Mouse (Mus musculus) MEL (cell line): ENCODE results near the gene Cpeb2. TPM values are rescaled to one million over a fixed set of nuclear protein-coding genes. Genes with fewer than 3 reads are reported as not detected.

Experiments used
- DNase-seq: peaks from one replicate; pipeline ENCODE4 v3.0.0; 2011; ENCODE audit warnings: low read depth, low spot score
- H3K27ac ChIP-seq: 2 replicates; pipeline ENCODE4 v1.5.1; 2012; ENCODE audit warnings: low read depth, mild to moderate bottlenecking, control low read depth, low read length, moderate library complexity; ENCODE audit not compliant: control insufficient read depth
- H3K27me3 ChIP-seq, 2 experiments: fragments of 150-350 bp in 1 of 2; sonication (generic) in 1 of 2; 2 replicates each; pipeline ENCODE4 v1.6.1; 2012; ENCODE audit warnings: low read length in 2 of 2, mild to moderate bottlenecking in 2 of 2, improper control_type of control experiment in 1 of 2, moderate library complexity in 1 of 2; ENCODE audit not compliant: insufficient read depth in 2 of 2, control insufficient read depth in 1 of 2
- H3K36me3 ChIP-seq, 2 experiments: 2 replicates each; pipeline ENCODE4 v1.6.1; 2012 to 2014; ENCODE audit warnings: low read length in 2 of 2, improper control_type of control experiment in 1 of 2, inconsistent platforms in 1 of 2, mild to moderate bottlenecking in 1 of 2; ENCODE audit not compliant: insufficient read depth in 2 of 2, control insufficient read depth in 1 of 2
- H3K4me1 ChIP-seq, 2 experiments: fragments of 150-350 bp in 1 of 2; sonication (generic) in 1 of 2; 2 replicates each; pipeline ENCODE4 v1.6.1; 2012; ENCODE audit warnings: low read length in 2 of 2, improper control_type of control experiment in 1 of 2, mild to moderate bottlenecking in 1 of 2; ENCODE audit not compliant: insufficient read depth in 2 of 2, control insufficient read depth in 1 of 2
- H3K4me3 ChIP-seq, 2 experiments: fragments of 150-350 bp in 1 of 2; sonication (generic) in 1 of 2; 2 replicates each; pipeline ENCODE4 v1.5.1; 2012; ENCODE audit warnings: low read depth in 2 of 2, low read length in 2 of 2, mild to moderate bottlenecking in 2 of 2, moderate library complexity in 2 of 2, control low read depth in 1 of 2, improper control_type of control experiment in 1 of 2; ENCODE audit not compliant: control insufficient read depth in 1 of 2, insufficient read depth in 1 of 2
- H3K79me2 ChIP-seq: 2 replicates; pipeline ENCODE4 v1.6.1; 2012; ENCODE audit warnings: mild to moderate bottlenecking, low read length, moderate library complexity; ENCODE audit not compliant: control insufficient read depth, poor library complexity, insufficient read depth
- H3K9ac ChIP-seq: 2 replicates; pipeline ENCODE4 v1.6.1; 2012; ENCODE audit warnings: low read depth, mild to moderate bottlenecking, control low read depth, low read length, moderate library complexity; ENCODE audit not compliant: control insufficient read depth, poor library complexity, severe bottlenecking
- H3K9me3 ChIP-seq: fragments of 150-350 bp; sonication (generic); replicated peaks from 2 replicates; pipeline ENCODE4 v1.6.1; 2012; ENCODE audit warnings: mild to moderate bottlenecking, low read length, improper control_type of control experiment, moderate library complexity; ENCODE audit not compliant: insufficient read depth
- CHD1 ChIP-seq: IDR thresholded peaks from 2 replicates; pipeline ENCODE4 v1.6.1; 2012; ENCODE audit warnings: low read depth, mild to moderate bottlenecking, inconsistent platforms, low read length, improper control_type of control experiment
- CHD2 ChIP-seq: IDR thresholded peaks from 2 replicates; pipeline ENCODE4 v1.6.1; 2011; ENCODE audit warnings: low read length, improper control_type of control experiment
- CTCF ChIP-seq, 3 experiments: IDR thresholded peaks in 2 of 3; conservative IDR thresholded peaks in 1 of 3; 2 replicates each; pipeline ENCODE4 v1.5.1; 2011 to 2012; ENCODE audit warnings: low read length in 3 of 3, low read depth in 2 of 3, mild to moderate bottlenecking in 2 of 3, improper control_type of control experiment in 1 of 3, inconsistent platforms in 1 of 3, mixed read lengths in 1 of 3, moderate library complexity in 1 of 3; ENCODE audit not compliant: control insufficient read depth in 1 of 3, insufficient read depth in 1 of 3, poor library complexity in 1 of 3, severe bottlenecking in 1 of 3
- ELF1 ChIP-seq: IDR thresholded peaks from 2 replicates; pipeline ENCODE4 v1.6.1; 2014; ENCODE audit warnings: low read depth, mild to moderate bottlenecking, inconsistent platforms, low read length, improper control_type of control experiment, moderate library complexity
- GABPA ChIP-seq: IDR thresholded peaks from 2 replicates; pipeline ENCODE4 v1.6.1; 2012; ENCODE audit warnings: low read depth, mild to moderate bottlenecking, inconsistent platforms, low read length, improper control_type of control experiment, moderate library complexity
- HCFC1 ChIP-seq: IDR thresholded peaks from 2 replicates; pipeline ENCODE4 v1.6.1; 2012; ENCODE audit warnings: low read depth, mild to moderate bottlenecking, inconsistent platforms, low read length, improper control_type of control experiment, moderate library complexity
- KAT2A ChIP-seq: conservative IDR thresholded peaks from 2 replicates; pipeline ENCODE4 v1.6.1; 2012; ENCODE audit warnings: low read depth, low read length, improper control_type of control experiment, inconsistent platforms
- MAFK ChIP-seq: IDR thresholded peaks from 2 replicates; pipeline ENCODE4 v1.6.1; 2011; ENCODE audit warnings: low read depth, mild to moderate bottlenecking, low read length, improper control_type of control experiment, borderline replicate concordance
- MAZ ChIP-seq: IDR thresholded peaks from 2 replicates; pipeline ENCODE4 v1.6.1; 2012; ENCODE audit warnings: low read depth, mild to moderate bottlenecking, inconsistent platforms, low read length, improper control_type of control experiment
- MEF2A ChIP-seq: IDR thresholded peaks from 2 replicates; pipeline ENCODE4 v1.6.1; 2014; ENCODE audit warnings: low read depth, mild to moderate bottlenecking, inconsistent platforms, low read length, improper control_type of control experiment; ENCODE audit not compliant: poor library complexity, insufficient replicate concordance, severe bottlenecking; ENCODE audit errors: extremely low read depth
- NELFE ChIP-seq: IDR thresholded peaks from 2 replicates; pipeline ENCODE4 v1.6.1; 2011; ENCODE audit warnings: low read depth, low read length, improper control_type of control experiment
- RAD21 ChIP-seq: IDR thresholded peaks from 2 replicates; pipeline ENCODE4 v1.6.1; 2011; ENCODE audit warnings: mild to moderate bottlenecking, low read depth, low read length, improper control_type of control experiment
- SIN3A ChIP-seq: IDR thresholded peaks from 2 replicates; pipeline ENCODE4 v1.6.1; 2012; ENCODE audit warnings: low read length, improper control_type of control experiment, inconsistent platforms
- TBP ChIP-seq: IDR thresholded peaks from 2 replicates; pipeline ENCODE4 v1.8.0; 2011; ENCODE audit warnings: low read depth, low read length, improper control_type of control experiment
- TCF12 ChIP-seq: IDR thresholded peaks from 2 replicates; pipeline ENCODE4 v1.6.1; 2014; ENCODE audit warnings: low read depth, mild to moderate bottlenecking, inconsistent platforms, low read length, improper control_type of control experiment, moderate library complexity
- ZC3H11A ChIP-seq: IDR thresholded peaks from 2 replicates; pipeline ENCODE4 v1.6.1; 2012; ENCODE audit warnings: low read depth, mild to moderate bottlenecking, inconsistent platforms, low read length, improper control_type of control experiment
- ZKSCAN1 ChIP-seq: IDR thresholded peaks from 2 replicates; pipeline ENCODE4 v1.6.1; 2012; ENCODE audit warnings: low read depth, mild to moderate bottlenecking, inconsistent platforms, low read length, improper control_type of control experiment, moderate library complexity
- polyA plus RNA-seq, 2 experiments: library from polyadenylated mRNA; stranded (reverse) in 1 of 2; unstranded in 1 of 2; fragments of >175 nt in 1 of 2; fragments of >200 nt in 1 of 2; gene quantifications; 2 replicates each; pipeline versions ENCODE4 v1.2.1 to v1.2.4; 2012; ENCODE audit warnings: low replicate concordance in 2 of 2, low read depth in 1 of 2; ENCODE audit not compliant: insufficient read length in 2 of 2, insufficient read depth in 1 of 2, missing spikeins in 1 of 2
- total RNA-seq: library from RNA; depleted of rRNA; stranded (reverse); fragments of 300-350 nt; gene quantifications from 2 replicates; pipeline ENCODE4 v1.2.3, GENCODE M21; 2012

Gene Cpeb2
- total and polyA plus RNA-seq, 3 experiments: 0.69 to 2.0 TPM; not detected in 1

- Histone ChIP-seq H3K9ac (no peak overlapping the region), H3K79me2 (no peaks in the 10 kb centered on the region), H3K27ac (no peak overlapping the region), H3K4me3 (no peak overlapping the region), H3K9me3 (no peaks in the 10 kb centered on the region), H3K36me3 (no peaks in the 10 kb centered on the region; a peak in 1 of 4 replicates), H3K4me1 (peaks cover 0 to 6% of the 10 kb centered on the region in 2 experiments; a peak in 2 of 4 replicates), H3K27me3 (peaks cover 0 to 2% of the 10 kb centered on the region in 2 experiments; a peak in 1 of 4 replicates)
- no peak for DNase-seq
- TF ChIP-seq KAT2A: no peak
- no peak for TF ChIP-seq GABPA
- no peak for TF ChIP-seq CTCF (IDR thresholded peaks at IDR 0.05 in 2 of 3, conservative IDR thresholded peaks at IDR 0.05 in 1 of 3; ENCODE audit: control insufficient read depth in 1 of 3, insufficient read depth in 1 of 3, low read depth in 2 of 3, low read length in 3 of 3, poor library complexity in 1 of 3, severe bottlenecking in 1 of 3)
- TF ChIP-seq RAD21: no peak
- TF ChIP-seq HCFC1: no peak
- TF ChIP-seq ZC3H11A: no peak
- TF ChIP-seq CHD2: no peak
- no peak for TF ChIP-seq TBP
Observed at GRCm38 (mm10) chr5:43305449-43305848, 72.5 kb downstream of the Cpeb2 start.

- H3K9ac ChIP-seq: no peak overlapping the region
- H3K36me3 ChIP-seq: no peaks in the 10 kb centered on the region; a peak in 1 of 4 replicates
- no peak overlapping the region for H3K27ac ChIP-seq
- TF ChIP-seq MAZ (no peak), CHD1 (no peak), MEF2A (no peak), CTCF (IDR thresholded peaks at IDR 0.05 in 2 of 3, conservative IDR thresholded peaks at IDR 0.05 in 1 of 3; ENCODE audit: control insufficient read depth in 1 of 3, insufficient read depth in 1 of 3, low read depth in 2 of 3, low read length in 3 of 3, poor library complexity in 1 of 3, severe bottlenecking in 1 of 3) (no peak), TCF12 (no peak), SIN3A (no peak), ELF1 (no peak), NELFE (no peak), ZKSCAN1 (no peak), MAFK (no peak)
- H3K27me3 ChIP-seq: peaks cover 0 to 2% of the 10 kb centered on the region in 2 experiments; a peak in 1 of 4 replicates
- no peaks in the 10 kb centered on the region for H3K79me2 ChIP-seq
- no peaks in the 10 kb centered on the region for H3K4me1 ChIP-seq
- no peaks in the 10 kb centered on the region for H3K9me3 ChIP-seq
- no peak for DNase-seq
- no peak overlapping the region for H3K4me3 ChIP-seq
Observed at GRCm38 (mm10) chr5:43309961-43310360, 77.0 kb downstream of the Cpeb2 start.
